Mouse (Mus musculus): Measurements from ENCODE around the gene Tmprss3. TPM values are rescaled to one million over a fixed set of nuclear protein-coding genes. Genes with fewer than 3 reads are reported as not detected.

Gene Tmprss3
- polyA plus RNA-seq, 1 experiment, result 0.92 TPM

DNA sequence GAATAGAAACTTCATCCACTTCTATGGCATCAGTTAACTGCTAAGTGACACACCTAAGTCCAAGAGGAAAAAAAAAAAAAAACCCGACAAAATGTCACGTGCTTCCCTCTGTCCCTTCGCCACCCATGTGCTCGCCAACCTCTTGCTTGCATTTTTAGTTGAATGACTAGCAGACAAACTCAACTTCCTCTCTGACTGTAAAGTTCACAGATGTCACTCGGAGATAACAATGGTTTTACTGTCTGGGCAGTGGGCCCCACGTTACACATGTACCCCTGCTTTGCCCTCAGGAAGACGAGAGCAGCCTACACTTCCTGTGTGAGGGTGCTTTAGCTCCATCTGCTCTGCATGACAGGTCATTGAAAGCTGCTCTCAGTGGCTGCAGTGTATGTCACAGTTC is 25.1 kb upstream of the Tmprss3 start:
- 6% methylated on average over 7 of the region's 7 CpGs for WGBS
- no peak for TF ChIP-seq CTCF (IDR thresholded peaks at IDR 0.05; ENCODE audit: borderline replicate concordance, control insufficient read depth, extremely low read depth, insufficient read depth, low read length, poor library complexity)
- Histone ChIP-seq H3K27me3 (ENCODE audit: control insufficient read depth, insufficient read depth, low read length) (no peaks in the 10 kb centered on the region), H3K4me1 (replicated peaks; ENCODE audit: control insufficient read depth, insufficient read depth, low read length) (peaks cover 33% of the 10 kb centered on the region), H3K27ac (ENCODE audit: control insufficient read depth, insufficient read depth, low read length) (peak overlapping the region; percentile 63), H3K4me3 (ENCODE audit: control insufficient read depth, insufficient read depth, low read length) (no peak overlapping the region), H3K36me3 (ENCODE audit: control insufficient read depth, insufficient read depth, low read length) (peaks cover 31% of the 10 kb centered on the region)
- DNase-seq, result peak; percentile 60

- Histone ChIP-seq H3K27ac (ENCODE audit: control insufficient read depth, insufficient read depth, low read length) (peak overlapping the region; percentile 63; the same call in 1 of the 2 replicates), H3K36me3 (ENCODE audit: control insufficient read depth, insufficient read depth, low read length) (peaks cover 32% of the 10 kb centered on the region), H3K4me1 (replicated peaks; ENCODE audit: control insufficient read depth, insufficient read depth, low read length) (peaks cover 33% of the 10 kb centered on the region), H3K4me3 (ENCODE audit: control insufficient read depth, insufficient read depth, low read length) (no peak overlapping the region), H3K27me3 (ENCODE audit: control insufficient read depth, insufficient read depth, low read length) (no peaks in the 10 kb centered on the region)
- no peak for TF ChIP-seq CTCF (IDR thresholded peaks at IDR 0.05; ENCODE audit: borderline replicate concordance, control insufficient read depth, extremely low read depth, insufficient read depth, low read length, poor library complexity)
- TF ChIP-seq POLR2A (IDR thresholded peaks at IDR 0.05; ENCODE audit: control insufficient read depth, extremely low read depth, insufficient read depth, low read length, poor library complexity), result no peak
- DNase-seq, result peak; percentile 40
- 28% methylated on average over 4 of the region's 4 CpGs for WGBS
These were observed 24.1 kb upstream of the Tmprss3 start for GRCm38 (mm10) chr17:31222810-31223310.

DNA sequence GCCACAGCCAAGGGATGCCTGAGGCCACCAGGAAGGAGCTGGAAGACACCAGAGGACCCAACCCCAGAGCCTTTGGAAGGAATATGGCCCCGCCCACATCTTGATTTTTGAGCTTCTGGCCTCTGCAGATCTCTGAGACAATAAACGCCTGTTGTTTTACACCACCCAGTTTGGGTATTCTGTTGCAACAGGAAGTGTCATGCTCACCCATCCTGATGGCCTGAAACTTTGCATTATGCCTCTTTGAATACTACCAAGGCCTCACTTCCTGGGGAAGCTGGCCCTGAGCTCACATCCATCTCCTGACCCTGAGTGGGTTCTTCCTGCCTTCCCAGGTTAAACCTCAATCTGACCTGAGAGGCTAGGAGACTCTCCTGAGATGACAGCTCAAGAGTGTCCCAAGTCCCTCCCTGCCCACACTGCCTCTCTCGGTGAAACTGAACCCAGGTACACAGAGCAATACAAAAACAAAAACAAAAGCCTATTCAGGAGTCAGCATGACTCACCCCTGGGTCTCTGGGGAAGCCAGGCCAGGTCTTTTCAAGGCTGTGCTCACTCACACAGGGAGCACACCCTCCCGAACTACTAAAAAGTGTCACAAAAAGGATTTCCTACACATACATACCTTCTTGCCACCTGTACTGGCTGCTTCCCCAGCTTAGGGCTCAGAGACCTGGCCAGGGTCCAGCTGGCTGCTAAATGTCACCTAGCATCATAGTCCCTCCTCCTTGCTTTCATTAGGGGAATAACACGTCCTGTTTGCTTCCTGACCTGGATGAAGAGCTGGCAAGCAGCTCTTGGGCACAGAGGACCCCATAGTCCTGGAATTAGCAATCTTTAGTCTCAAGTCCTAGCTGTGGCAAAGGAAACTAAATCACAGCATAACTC is 17.5 kb upstream of the Tmprss3 start:
- Histone ChIP-seq H3K27ac (ENCODE audit: control insufficient read depth, insufficient read depth, low read length) (no peak overlapping the region), H3K4me1 (replicated peaks; ENCODE audit: control insufficient read depth, insufficient read depth, low read length) (peaks cover 8% of the 10 kb centered on the region), H3K27me3 (ENCODE audit: control insufficient read depth, insufficient read depth, low read length) (no peaks in the 10 kb centered on the region), H3K4me3 (ENCODE audit: control insufficient read depth, insufficient read depth, low read length) (no peak overlapping the region), H3K36me3 (ENCODE audit: control insufficient read depth, insufficient read depth, low read length) (peaks cover 70% of the 10 kb centered on the region)
- TF ChIP-seq POLR2A (IDR thresholded peaks at IDR 0.05; ENCODE audit: control insufficient read depth, extremely low read depth, insufficient read depth, low read length, poor library complexity) (no peak), CTCF (IDR thresholded peaks at IDR 0.05; ENCODE audit: borderline replicate concordance, control insufficient read depth, extremely low read depth, insufficient read depth, low read length, poor library complexity) (no peak)
- 86% methylated on average over 5 of the region's 5 CpGs for WGBS
- DNase-seq, result no peak

GRCm38 (mm10) chr17:31211881-31212280 is 13.1 kb upstream of the Tmprss3 start:
- H3K4me3 ChIP-seq (ENCODE audit: control insufficient read depth, insufficient read depth, low read length), result no peak overlapping the region
- peaks cover 42% of the 10 kb centered on the region for H3K36me3 ChIP-seq (ENCODE audit: control insufficient read depth, insufficient read depth, low read length)
- no peak overlapping the region for H3K27ac ChIP-seq (ENCODE audit: control insufficient read depth, insufficient read depth, low read length)
- WGBS, result 97% methylated on average over 6 of the region's 6 CpGs
- H3K4me1 ChIP-seq (replicated peaks; ENCODE audit: control insufficient read depth, insufficient read depth, low read length), result peaks cover 35% of the 10 kb centered on the region
- no peaks in the 10 kb centered on the region for H3K27me3 ChIP-seq (ENCODE audit: control insufficient read depth, insufficient read depth, low read length)
- DNase-seq, result no peak
- TF ChIP-seq POLR2A (IDR thresholded peaks at IDR 0.05; ENCODE audit: control insufficient read depth, extremely low read depth, insufficient read depth, low read length, poor library complexity), result no peak
- no peak for TF ChIP-seq CTCF (IDR thresholded peaks at IDR 0.05; ENCODE audit: borderline replicate concordance, control insufficient read depth, extremely low read depth, insufficient read depth, low read length, poor library complexity)

GRCm38 (mm10) chr17:31210299-31210698 is 11.5 kb upstream of the Tmprss3 start:
- no peaks in the 10 kb centered on the region for H3K27me3 ChIP-seq (ENCODE audit: control insufficient read depth, insufficient read depth, low read length)
- 9% methylated on average over 7 of the region's 7 CpGs for WGBS
- TF ChIP-seq CTCF (IDR thresholded peaks at IDR 0.05; ENCODE audit: borderline replicate concordance, control insufficient read depth, extremely low read depth, insufficient read depth, low read length, poor library complexity), result no peak
- no peak for TF ChIP-seq POLR2A (IDR thresholded peaks at IDR 0.05; ENCODE audit: control insufficient read depth, extremely low read depth, insufficient read depth, low read length, poor library complexity)
- H3K4me3 ChIP-seq (ENCODE audit: control insufficient read depth, insufficient read depth, low read length), result no peak overlapping the region
- peaks cover 27% of the 10 kb centered on the region for H3K36me3 ChIP-seq (ENCODE audit: control insufficient read depth, insufficient read depth, low read length)
- no peak for DNase-seq
- H3K27ac ChIP-seq (ENCODE audit: control insufficient read depth, insufficient read depth, low read length), result peak overlapping the region; percentile 57
- H3K4me1 ChIP-seq (replicated peaks; ENCODE audit: control insufficient read depth, insufficient read depth, low read length), result peaks cover 45% of the 10 kb centered on the region

- Histone ChIP-seq H3K4me3 (ENCODE audit: control insufficient read depth, insufficient read depth, low read length) (peak overlapping the region; percentile 58), H3K27me3 (ENCODE audit: control insufficient read depth, insufficient read depth, low read length) (no peaks in the 10 kb centered on the region)
These were observed 10.7 kb upstream of the Tmprss3 start for GRCm38 (mm10) chr17:31209376-31209930.

More at GRCm38 (mm10) chr17:31209376-31209930, 10.7 kb upstream of the Tmprss3 start:
- peaks cover 50% of the 10 kb centered on the region for H3K4me1 ChIP-seq (replicated peaks; ENCODE audit: control insufficient read depth, insufficient read depth, low read length)
- peaks cover 19% of the 10 kb centered on the region for H3K36me3 ChIP-seq (ENCODE audit: control insufficient read depth, insufficient read depth, low read length)
- WGBS, result 79% methylated on average over 11 of the region's 11 CpGs
- TF ChIP-seq POLR2A (IDR thresholded peaks at IDR 0.05; ENCODE audit: control insufficient read depth, extremely low read depth, insufficient read depth, low read length, poor library complexity) (no peak), CTCF (IDR thresholded peaks at IDR 0.05; ENCODE audit: borderline replicate concordance, control insufficient read depth, extremely low read depth, insufficient read depth, low read length, poor library complexity) (no peak)
- peak overlapping the region; percentile 96 for H3K27ac ChIP-seq (ENCODE audit: control insufficient read depth, insufficient read depth, low read length)
- DNase-seq, result peak; percentile 36
